Mouse (Mus musculus) ES-Bruce4 (cell line): ENCODE results near the gene Slc10a7.

Experiments used
- CTCF ChIP-seq: IDR thresholded peaks from one replicate; pipeline ENCODE4 v1.8.1; 2011; ENCODE audit warnings: low read depth, low read length
- POLR2A ChIP-seq: IDR thresholded peaks from one replicate; pipeline ENCODE4 v1.8.1; 2011; ENCODE audit warnings: low read length; ENCODE audit not compliant: insufficient read depth

DNA sequence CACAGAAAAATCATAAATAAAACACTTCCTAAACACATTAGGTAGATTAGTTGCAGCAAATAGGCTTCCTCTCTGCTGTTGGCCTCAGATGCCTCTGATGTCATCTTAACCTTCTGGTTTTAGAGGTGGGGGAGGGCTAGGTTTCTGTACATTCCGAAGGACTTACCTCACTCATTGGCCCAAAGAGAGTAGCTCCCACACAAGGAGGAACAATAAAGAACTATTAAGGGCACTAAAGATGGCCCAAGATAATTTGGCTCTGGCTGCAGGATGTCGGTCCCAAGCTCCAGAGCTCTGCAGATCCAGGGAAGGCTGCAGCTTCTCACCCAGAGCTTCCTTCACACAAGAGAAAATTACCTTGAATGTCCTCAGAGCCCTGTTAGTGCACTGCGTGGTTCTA is 75.7 kb downstream of the Slc10a7 start:
- no peak for TF ChIP-seq POLR2A
- TF ChIP-seq CTCF, result no peak
